Mouse (Mus musculus) liver, embryonic 14.5 days (tissue): ENCODE measurements around the gene Dlg2.

ENCODE experiments used
- CTCF ChIP-seq: IDR thresholded peaks from 2 replicates; pipeline ENCODE4 v1.5.1; 2016; ENCODE audit warnings: antibody characterized with exemption, low read depth, control low read depth
- EP300 ChIP-seq: IDR thresholded peaks from 2 replicates; pipeline ENCODE4 v1.6.1; 2016; ENCODE audit warnings: antibody characterized with exemption, low read depth

DNA sequence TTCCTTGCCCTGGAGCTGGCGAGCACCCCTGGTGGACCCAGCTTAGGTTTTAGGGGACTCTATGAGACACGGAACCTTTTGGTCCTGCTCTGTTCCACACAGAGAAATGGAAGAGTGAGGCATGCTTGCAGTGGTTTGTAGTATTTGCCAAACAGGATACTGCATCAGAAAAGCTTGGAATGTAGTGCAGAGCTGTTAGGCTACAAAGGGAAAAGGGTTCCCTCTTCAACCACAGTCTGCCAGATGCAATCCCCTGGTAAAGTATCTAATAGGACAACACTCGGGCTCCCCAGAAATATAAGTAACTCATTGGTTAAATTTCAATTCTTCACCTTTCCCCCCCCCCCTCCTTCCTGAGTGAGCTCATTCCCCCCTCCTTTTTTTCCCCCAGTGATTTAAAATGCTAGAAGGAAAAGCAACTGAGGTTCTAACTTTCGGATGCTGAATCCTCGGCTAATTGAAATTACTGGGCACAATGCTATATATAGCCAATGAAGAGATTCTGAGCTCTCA is 613.9 kb downstream of the Dlg2 start:
- TF ChIP-seq CTCF, result no peak
- TF ChIP-seq EP300, result no peak
